Mouse (Mus musculus): Measurements from ENCODE around the gene Ltv1. TPM values are rescaled to one million over a fixed set of nuclear protein-coding genes. Genes with fewer than 3 reads are reported as not detected.
A peak's percentile ranks its signal among the peaks of the same experiment; 100 is the strongest.

The Ltv1 gene
- total RNA-seq (2021) (10 to 100 TPM; 22.8 to 22.9 TPM), polyA plus RNA-seq (2012; rRNA removed) (11.5 and 16.8 TPM in 2 replicates)
- long read RNA-seq, transcript Ltv1-201 (11 exons, 2,297 nt): major isoform, 20 of 23 reads
- long read RNA-seq, partial matches to known transcripts: 2 of 23 reads
- long read RNA-seq, other reads (novel, unspliced or antisense): 1 of 23 reads

DNA sequence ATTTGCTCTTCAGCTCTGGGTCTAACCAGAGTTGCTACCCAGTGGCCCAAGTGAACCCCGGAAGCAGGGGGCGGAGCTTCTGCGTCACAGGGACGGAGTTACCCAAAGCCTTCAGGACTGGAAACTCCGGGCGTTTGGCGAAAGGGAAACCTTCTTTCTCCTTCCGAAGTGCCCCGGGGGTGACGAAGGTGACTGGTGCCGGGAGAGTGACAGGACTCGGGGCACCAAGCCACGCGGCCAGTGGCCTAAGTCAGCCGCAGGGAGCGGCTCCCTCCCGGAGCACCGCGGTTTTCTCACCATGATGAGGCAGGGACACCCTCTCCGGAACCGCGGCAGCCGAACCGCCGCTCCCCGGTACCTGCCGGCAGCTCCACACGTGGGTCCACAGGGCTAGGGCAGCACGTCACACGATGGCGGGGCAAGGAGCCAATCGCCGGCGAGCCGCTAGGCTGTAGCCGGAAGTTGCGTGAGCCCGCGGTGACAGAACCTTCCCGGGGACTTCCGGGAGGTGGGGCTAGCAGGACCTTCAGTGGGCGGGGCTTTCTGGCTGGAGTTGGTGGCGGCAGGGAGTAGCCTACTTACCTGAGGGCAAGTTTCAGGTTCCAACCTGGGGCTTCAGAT, at the start of gene Ltv1:
Gene Ltv1 (minus strand): TSS at position 438 of the 621 bp plus-strand sequence.
- Histone ChIP-seq H3K4me1 (ENCODE audit: control insufficient read depth, insufficient read depth, low read length) (no peaks in the 10 kb centered on the region; the same call in 1 of the 2 replicates), H3K27me3 (ENCODE audit: control insufficient read depth, insufficient read depth, low read length) (no peaks in the 10 kb centered on the region), H3K79me2 (replicated peaks; ENCODE audit: control insufficient read depth, insufficient read depth, low read length) (no peaks in the 10 kb centered on the region), H3K27ac (peak within 1 kb of the TSS; percentile 85), H3K9ac (ENCODE audit: low read depth, low read length) (peak within 1 kb of the TSS; percentile 87), H3K4me3 (peak within 1 kb of the TSS; percentile 81), H3K36me3 (ENCODE audit: control insufficient read depth, insufficient read depth, low read length) (no peaks in the 10 kb centered on the region)
- WGBS: under 1% methylated on average over 43 of the region's 43 CpGs
- intact Hi-C loops (cut with DNase I): loop anchor here (5.0 kb wide), 2 partner anchors 134 to 186 kb away; partner anchors contain the start of gene Sf3b5
- no peak for TF ChIP-seq CTCF (IDR thresholded peaks at IDR 0.05)
- no peak; the same call in 1 of the 2 replicates for TF ChIP-seq POLR2A (IDR thresholded peaks at IDR 0.05; ENCODE audit: insufficient read depth, low read depth, low read length)
- TF ChIP-seq EP300 (IDR thresholded peaks at IDR 0.05; ENCODE audit: insufficient read depth, low read depth, low read length): no peak
- peak; percentile 95 to 96 for DNase-seq

GRCm38 (mm10) chr10:13240431-13240830, 47.5 kb upstream of the Ltv1 start:
- no peaks in the 10 kb centered on the region; the same call in 1 of the 2 replicates for H3K36me3 ChIP-seq (ENCODE audit: control insufficient read depth, insufficient read depth, low read length)
- intact Hi-C loops (cut with DNase I): no loop called here
- 48% methylated on average over 4 of the region's 4 CpGs for WGBS
- H3K27ac ChIP-seq: no peak overlapping the region
- H3K79me2 ChIP-seq (replicated peaks; ENCODE audit: control insufficient read depth, insufficient read depth, low read length): no peaks in the 10 kb centered on the region
- H3K27me3 ChIP-seq (ENCODE audit: control insufficient read depth, insufficient read depth, low read length): no peaks in the 10 kb centered on the region
- H3K9ac ChIP-seq (ENCODE audit: low read depth, low read length): no peak overlapping the region
- DNase-seq: no peak
- no peak overlapping the region for H3K4me3 ChIP-seq
- TF ChIP-seq POLR2A (IDR thresholded peaks at IDR 0.05; ENCODE audit: insufficient read depth, low read depth, low read length): no peak
- no peak for TF ChIP-seq CTCF (IDR thresholded peaks at IDR 0.05)
- no peak for TF ChIP-seq EP300 (IDR thresholded peaks at IDR 0.05; ENCODE audit: insufficient read depth, low read depth, low read length)
- no peaks in the 10 kb centered on the region for H3K4me1 ChIP-seq (ENCODE audit: control insufficient read depth, insufficient read depth, low read length)

- 72% methylated on average over 4 of the region's 4 CpGs for WGBS
- Histone ChIP-seq H3K27ac (no peak overlapping the region), H3K4me3 (no peak overlapping the region), H3K4me1 (ENCODE audit: control insufficient read depth, insufficient read depth, low read length) (no peaks in the 10 kb centered on the region), H3K79me2 (replicated peaks; ENCODE audit: control insufficient read depth, insufficient read depth, low read length) (no peaks in the 10 kb centered on the region), H3K9ac (ENCODE audit: low read depth, low read length) (no peak overlapping the region), H3K27me3 (ENCODE audit: control insufficient read depth, insufficient read depth, low read length) (no peaks in the 10 kb centered on the region), H3K36me3 (ENCODE audit: control insufficient read depth, insufficient read depth, low read length) (no peaks in the 10 kb centered on the region; the same call in 1 of the 2 replicates)
- TF ChIP-seq EP300 (IDR thresholded peaks at IDR 0.05; ENCODE audit: insufficient read depth, low read depth, low read length) (no peak), POLR2A (IDR thresholded peaks at IDR 0.05; ENCODE audit: insufficient read depth, low read depth, low read length) (no peak), CTCF (IDR thresholded peaks at IDR 0.05) (no peak)
- intact Hi-C loops (cut with DNase I): no loop called here
- DNase-seq: no peak
These were observed 45.2 kb upstream of the Ltv1 start for GRCm38 (mm10) chr10:13238188-13238587.

DNA sequence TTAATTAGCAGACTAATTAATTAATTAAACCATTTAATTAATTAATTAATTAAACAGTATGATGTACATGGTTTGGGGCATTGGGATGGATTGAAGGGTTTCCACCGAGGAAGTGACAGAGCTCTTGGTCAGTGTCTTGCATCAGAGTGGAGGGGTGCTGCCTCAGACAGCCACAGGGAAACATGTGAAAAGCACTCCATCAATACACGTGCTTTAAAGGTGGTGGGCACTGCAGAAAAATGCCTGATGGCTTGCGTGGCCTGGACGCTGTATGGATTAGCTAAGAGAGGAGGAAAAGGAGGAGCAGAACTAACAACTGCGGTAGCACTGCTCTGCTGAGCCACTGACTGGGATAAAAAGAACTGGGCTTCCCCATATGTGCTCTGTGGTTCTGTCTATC, 43.9 kb upstream of the Ltv1 start:
- intact Hi-C loops (cut with DNase I): no loop called here
- H3K36me3 ChIP-seq (ENCODE audit: control insufficient read depth, insufficient read depth, low read length): no peaks in the 10 kb centered on the region; the same call in 1 of the 2 replicates
- no peak for DNase-seq
- no peak overlapping the region for H3K4me3 ChIP-seq
- no peak overlapping the region for H3K27ac ChIP-seq
- no peaks in the 10 kb centered on the region for H3K27me3 ChIP-seq (ENCODE audit: control insufficient read depth, insufficient read depth, low read length)
- no peaks in the 10 kb centered on the region for H3K4me1 ChIP-seq (ENCODE audit: control insufficient read depth, insufficient read depth, low read length)
- WGBS: 96% methylated on average over 5 of the region's 5 CpGs
- H3K9ac ChIP-seq (ENCODE audit: low read depth, low read length): no peak overlapping the region
- no peak for TF ChIP-seq CTCF (IDR thresholded peaks at IDR 0.05)
- no peak for TF ChIP-seq EP300 (IDR thresholded peaks at IDR 0.05; ENCODE audit: insufficient read depth, low read depth, low read length)
- no peak for TF ChIP-seq POLR2A (IDR thresholded peaks at IDR 0.05; ENCODE audit: insufficient read depth, low read depth, low read length)
- H3K79me2 ChIP-seq (replicated peaks; ENCODE audit: control insufficient read depth, insufficient read depth, low read length): no peaks in the 10 kb centered on the region

- no peaks in the 10 kb centered on the region for H3K79me2 ChIP-seq (replicated peaks; ENCODE audit: control insufficient read depth, insufficient read depth, low read length)
- intact Hi-C loops (cut with DNase I): no loop called here
- H3K9ac ChIP-seq (ENCODE audit: low read depth, low read length): no peak overlapping the region
- H3K27me3 ChIP-seq (ENCODE audit: control insufficient read depth, insufficient read depth, low read length): no peaks in the 10 kb centered on the region
- H3K4me3 ChIP-seq: no peak overlapping the region
- TF ChIP-seq CTCF (IDR thresholded peaks at IDR 0.05) (no peak), POLR2A (IDR thresholded peaks at IDR 0.05; ENCODE audit: insufficient read depth, low read depth, low read length) (no peak), EP300 (IDR thresholded peaks at IDR 0.05; ENCODE audit: insufficient read depth, low read depth, low read length) (no peak)
- no peaks in the 10 kb centered on the region; the same call in none of the 2 replicates for H3K36me3 ChIP-seq (ENCODE audit: control insufficient read depth, insufficient read depth, low read length)
- no peak overlapping the region for H3K27ac ChIP-seq
- 71% methylated on average over 3 of the region's 3 CpGs for WGBS
- no peaks in the 10 kb centered on the region; the same call in 1 of the 2 replicates for H3K4me1 ChIP-seq (ENCODE audit: control insufficient read depth, insufficient read depth, low read length)
- DNase-seq: no peak
These were observed 41.5 kb upstream of the Ltv1 start for GRCm38 (mm10) chr10:13234503-13234902.

GRCm38 (mm10) chr10:13233941-13234340, 41.0 kb upstream of the Ltv1 start:
- no peak for TF ChIP-seq CTCF (IDR thresholded peaks at IDR 0.05)
- no peak for TF ChIP-seq POLR2A (IDR thresholded peaks at IDR 0.05; ENCODE audit: insufficient read depth, low read depth, low read length)
- TF ChIP-seq EP300 (IDR thresholded peaks at IDR 0.05; ENCODE audit: insufficient read depth, low read depth, low read length): no peak

More at GRCm38 (mm10) chr10:13233941-13234340, 41.0 kb upstream of the Ltv1 start:
- H3K27ac ChIP-seq: no peak overlapping the region
- WGBS: 89% methylated on average over 10 of the region's 10 CpGs
- no peaks in the 10 kb centered on the region; the same call in none of the 2 replicates for H3K36me3 ChIP-seq (ENCODE audit: control insufficient read depth, insufficient read depth, low read length)
- no peak for DNase-seq
- H3K27me3 ChIP-seq (ENCODE audit: control insufficient read depth, insufficient read depth, low read length): no peaks in the 10 kb centered on the region
- H3K79me2 ChIP-seq (replicated peaks; ENCODE audit: control insufficient read depth, insufficient read depth, low read length): no peaks in the 10 kb centered on the region
- H3K4me1 ChIP-seq (ENCODE audit: control insufficient read depth, insufficient read depth, low read length): no peaks in the 10 kb centered on the region; the same call in 1 of the 2 replicates
- H3K9ac ChIP-seq (ENCODE audit: low read depth, low read length): no peak overlapping the region
- intact Hi-C loops (cut with DNase I): no loop called here
- H3K4me3 ChIP-seq: no peak overlapping the region

All from heart, adult 2 months (tissue).